Mouse (Mus musculus) cerebellum, postnatal 36 days (tissue): Measurements from ENCODE around the gene Amfr.

ENCODE experiments used
- DNase-seq, 2 experiments: peaks; one replicate each; pipeline ENCODE4 v3.0.0; 2021 to 2022; ENCODE audit warnings: mixed read lengths in 2 of 2

The Amfr gene

GRCm38 (mm10) chr8:93981679-93982215 is 30.9 kb downstream of the Amfr start:
- DNase-seq = no peak

GRCm38 (mm10) chr8:93980141-93980540 is 32.5 kb downstream of the Amfr start:
- DNase-seq = no peak

- DNase-seq = no peak
Measured at GRCm38 (mm10) chr8:93976446-93977211, 36.0 kb downstream of the Amfr start.

GRCm38 (mm10) chr8:93975358-93975757 is 37.3 kb downstream of the Amfr start:
- no peak for DNase-seq

GRCm38 (mm10) chr8:93974602-93975186 is 37.9 kb downstream of the Amfr start:
- DNase-seq = no peak

GRCm38 (mm10) chr8:93973831-93974375 is 38.7 kb downstream of the Amfr start:
- no peak for DNase-seq

- DNase-seq = no peak
Measured at GRCm38 (mm10) chr8:93972971-93973734, 39.5 kb downstream of the Amfr start.

GRCm38 (mm10) chr8:93972211-93972610 is 40.4 kb downstream of the Amfr start:
- no peak for DNase-seq

GRCm38 (mm10) chr8:93971451-93971850 is 41.2 kb downstream of the Amfr start:
- no peak for DNase-seq

GRCm38 (mm10) chr8:93969626-93970340 is 42.9 kb downstream of the Amfr start:
- DNase-seq = no peak

GRCm38 (mm10) chr8:93968293-93968692 is 44.3 kb downstream of the Amfr start:
- DNase-seq = no peak

- DNase-seq = no peak
Measured at GRCm38 (mm10) chr8:93960909-93961308, 51.7 kb downstream of the Amfr start.

- no peak for DNase-seq
Measured at GRCm38 (mm10) chr8:93958402-93958801, 54.2 kb downstream of the Amfr start.

- DNase-seq = no peak
Measured at GRCm38 (mm10) chr8:93952511-93952910, 60.1 kb downstream of the Amfr start.

GRCm38 (mm10) chr8:93950133-93950532 is 62.5 kb downstream of the Amfr start:
- peak in 1 of 2 experiments; percentile 52 for DNase-seq

GRCm38 (mm10) chr8:93946397-93946796 is 66.2 kb downstream of the Amfr start:
- no peak for DNase-seq

- no peak for DNase-seq
Measured at GRCm38 (mm10) chr8:93945781-93946180, 66.9 kb downstream of the Amfr start.

- peak; percentile 66 to 69 for DNase-seq
Measured at GRCm38 (mm10) chr8:93941636-93942054, 71.0 kb downstream of the Amfr start.

GRCm38 (mm10) chr8:93940542-93941423 is 71.9 kb downstream of the Amfr start:
- DNase-seq = no peak

- no peak for DNase-seq
Measured at GRCm38 (mm10) chr8:93938193-93938592, 74.4 kb downstream of the Amfr start.

GRCm38 (mm10) chr8:93933288-93933687 is 79.4 kb downstream of the Amfr start:
- DNase-seq = peak in 1 of 2 experiments; percentile 13
